Mouse (Mus musculus): ENCODE results near the gene Sgsm2. TPM values are rescaled to one million over a fixed set of nuclear protein-coding genes. Genes with fewer than 3 reads are reported as not detected.

Gene Sgsm2
- 12.2 and 13.7 TPM in 2 replicates for polyA plus RNA-seq (2016; fragmentation: Nextera tagmentation; extraction: Ambion mirVana)

DNA sequence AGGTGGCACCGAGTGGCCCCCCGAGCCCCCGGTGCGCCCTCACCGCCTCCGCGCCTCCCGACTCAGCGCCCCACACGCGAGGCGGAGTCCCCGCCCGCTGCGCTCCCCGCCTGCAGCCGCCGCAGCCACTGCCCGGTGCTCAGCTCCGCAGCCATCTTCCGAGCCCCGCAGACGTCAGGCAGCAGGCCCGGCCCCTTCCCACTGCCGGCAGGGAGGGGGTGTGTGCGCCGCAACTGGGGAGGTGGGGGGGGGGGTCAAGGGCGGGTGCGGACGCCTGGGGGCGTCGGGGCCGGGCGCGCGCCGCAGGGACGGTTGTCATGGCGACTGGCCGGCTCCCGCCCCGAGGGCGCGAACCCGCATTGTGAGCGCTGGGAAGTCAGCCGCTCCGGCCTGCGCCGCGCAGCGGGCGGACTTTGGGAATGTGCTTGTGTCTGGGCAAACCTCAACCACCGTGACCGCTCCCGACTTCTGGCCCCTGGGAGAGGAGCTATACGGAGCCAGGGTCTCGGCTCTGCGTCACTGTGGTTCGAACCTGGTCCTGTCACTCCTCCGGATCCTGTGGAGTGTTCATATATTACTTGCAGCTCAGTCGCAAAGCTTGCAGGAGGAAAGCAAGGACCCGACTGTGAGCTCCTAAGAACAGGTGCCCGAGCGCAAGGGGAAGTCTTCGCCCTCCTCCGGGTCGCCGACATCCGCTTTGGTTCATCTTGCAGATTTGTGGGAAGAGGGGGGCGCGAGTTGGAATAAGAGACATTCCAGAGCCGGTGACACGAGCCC is at the start of gene Sgsm2:
Gene Sgsm2, minus strand, starts transcription at position 160 of the 777 bp plus-strand sequence.
- peaks cover 23% of the 10 kb centered on the region for H3K4me1 ChIP-seq
- H3K4me3 ChIP-seq (replicated peaks), result peak within 1 kb of the TSS; percentile 66
- H3K27ac ChIP-seq, result peak within 1 kb of the TSS; percentile 87
- H3K36me3 ChIP-seq (replicated peaks), result peaks cover 28% of the 10 kb centered on the region
- no peaks in the 10 kb centered on the region for H3K27me3 ChIP-seq
- peak within 1 kb of the TSS; percentile 70 for H3K4me2 ChIP-seq
- H3K9me3 ChIP-seq, result no peaks in the 10 kb centered on the region
- ATAC-seq (ENCODE audit: low FRiP score), result peak; percentile 83
- 0% methylated on average over 42 of the region's 74 CpGs for WGBS
- H3K9ac ChIP-seq, result peak within 1 kb of the TSS; percentile 62

- ATAC-seq (ENCODE audit: low FRiP score), result no peak
- Histone ChIP-seq H3K4me2 (no peak overlapping the region), H3K36me3 (replicated peaks) (peaks cover 42% of the 10 kb centered on the region), H3K4me3 (replicated peaks) (no peak overlapping the region), H3K27ac (no peak overlapping the region), H3K9me3 (no peaks in the 10 kb centered on the region), H3K9ac (no peak overlapping the region), H3K27me3 (no peaks in the 10 kb centered on the region), H3K4me1 (no peaks in the 10 kb centered on the region)
- 89% methylated on average over 3 of the region's 3 CpGs for WGBS
Observed at GRCm38 (mm10) chr11:74946348-74946747, 49.5 kb upstream of the Sgsm2 start.

DNA sequence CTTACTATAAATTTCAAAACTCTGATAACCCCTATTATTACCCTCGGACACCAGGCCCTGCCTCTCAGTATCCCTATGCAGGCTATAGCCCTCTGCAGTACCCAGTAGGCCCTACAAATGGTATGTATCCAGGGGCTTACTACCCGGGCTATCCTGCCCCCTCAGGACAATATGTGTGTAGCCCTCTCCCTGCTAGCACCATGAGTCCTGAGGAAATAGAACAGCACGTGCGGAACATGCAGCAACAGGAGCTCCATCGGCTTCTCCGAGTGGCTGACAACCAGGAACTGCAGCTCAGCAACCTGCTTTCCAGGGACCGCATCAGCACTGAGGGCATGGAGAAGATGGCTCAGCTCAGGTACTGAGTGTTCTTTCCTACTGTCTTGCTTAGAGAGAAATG is 33.5 kb upstream of the Sgsm2 start:
- Histone ChIP-seq H3K36me3 (replicated peaks) (peaks cover 55% of the 10 kb centered on the region), H3K4me1 (peaks cover 13% of the 10 kb centered on the region), H3K9ac (no peak overlapping the region), H3K27ac (no peak overlapping the region), H3K27me3 (no peaks in the 10 kb centered on the region), H3K4me3 (replicated peaks) (no peak overlapping the region), H3K9me3 (no peaks in the 10 kb centered on the region), H3K4me2 (no peak overlapping the region)
- no peak for ATAC-seq (ENCODE audit: low FRiP score)
- 93% methylated on average over 7 of the region's 7 CpGs for WGBS

DNA sequence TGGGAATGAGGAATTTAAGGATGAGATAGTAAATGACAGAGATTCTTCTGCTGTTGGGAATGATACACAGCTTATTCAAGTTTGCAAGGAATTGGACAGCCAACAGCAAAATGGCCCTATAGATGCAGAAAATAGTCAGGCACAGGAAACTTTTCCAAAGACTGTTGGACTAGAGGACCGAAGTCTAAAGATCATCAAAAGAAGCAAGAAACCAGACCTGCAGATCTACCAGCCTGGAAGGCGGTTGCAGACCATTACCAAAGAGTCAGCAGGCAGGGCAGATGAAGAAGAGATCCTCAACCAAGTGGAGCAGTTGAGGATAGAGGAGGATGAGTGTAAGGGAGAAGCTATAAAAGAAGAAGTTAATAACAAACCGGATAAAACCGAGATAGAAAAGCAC is 32.3 kb upstream of the Sgsm2 start:
- no peak for ATAC-seq (ENCODE audit: low FRiP score)
- H3K4me1 ChIP-seq, result peaks cover 18% of the 10 kb centered on the region
- H3K36me3 ChIP-seq (replicated peaks), result peaks cover 42% of the 10 kb centered on the region
- no peaks in the 10 kb centered on the region for H3K27me3 ChIP-seq
- no peak overlapping the region for H3K4me2 ChIP-seq
- H3K9ac ChIP-seq, result no peak overlapping the region
- H3K27ac ChIP-seq, result no peak overlapping the region
- no peaks in the 10 kb centered on the region for H3K9me3 ChIP-seq
- H3K4me3 ChIP-seq (replicated peaks), result no peak overlapping the region
- 96% methylated on average over 4 of the region's 4 CpGs for WGBS

DNA sequence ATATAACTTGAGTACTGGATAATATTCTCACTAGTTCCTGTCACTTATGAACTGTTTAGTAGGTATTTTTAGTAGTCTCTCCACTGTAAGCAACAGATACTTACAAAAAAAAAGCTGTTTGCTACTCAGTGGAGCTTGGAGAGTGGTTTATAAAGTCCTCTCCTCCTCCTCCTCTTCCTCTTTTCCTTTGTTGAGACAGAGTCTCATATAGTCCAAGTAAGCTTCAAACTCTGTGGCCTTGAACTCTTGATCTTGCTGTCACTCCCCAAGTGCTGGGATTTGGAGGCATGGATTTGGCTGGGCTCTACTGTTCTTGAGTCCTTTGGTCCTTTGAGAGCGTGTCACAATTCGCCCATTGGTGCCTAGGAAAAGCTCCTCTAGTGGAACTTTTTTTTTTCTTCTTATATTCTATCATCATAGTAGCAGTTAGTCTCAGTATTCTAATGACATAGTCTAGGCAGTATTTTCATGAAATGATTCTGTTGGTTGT is 30.4 kb upstream of the Sgsm2 start:
- H3K9ac ChIP-seq, result no peak overlapping the region
- 96% methylated on average over 2 of the region's 2 CpGs for WGBS
- no peak for ATAC-seq (ENCODE audit: low FRiP score)
- no peaks in the 10 kb centered on the region for H3K27me3 ChIP-seq
- H3K4me3 ChIP-seq (replicated peaks), result no peak overlapping the region
- peaks cover 18% of the 10 kb centered on the region for H3K4me1 ChIP-seq
- no peaks in the 10 kb centered on the region for H3K9me3 ChIP-seq
- peaks cover 25% of the 10 kb centered on the region for H3K36me3 ChIP-seq (replicated peaks)
- no peak overlapping the region for H3K27ac ChIP-seq
- H3K4me2 ChIP-seq, result peak overlapping the region; percentile 71

DNA sequence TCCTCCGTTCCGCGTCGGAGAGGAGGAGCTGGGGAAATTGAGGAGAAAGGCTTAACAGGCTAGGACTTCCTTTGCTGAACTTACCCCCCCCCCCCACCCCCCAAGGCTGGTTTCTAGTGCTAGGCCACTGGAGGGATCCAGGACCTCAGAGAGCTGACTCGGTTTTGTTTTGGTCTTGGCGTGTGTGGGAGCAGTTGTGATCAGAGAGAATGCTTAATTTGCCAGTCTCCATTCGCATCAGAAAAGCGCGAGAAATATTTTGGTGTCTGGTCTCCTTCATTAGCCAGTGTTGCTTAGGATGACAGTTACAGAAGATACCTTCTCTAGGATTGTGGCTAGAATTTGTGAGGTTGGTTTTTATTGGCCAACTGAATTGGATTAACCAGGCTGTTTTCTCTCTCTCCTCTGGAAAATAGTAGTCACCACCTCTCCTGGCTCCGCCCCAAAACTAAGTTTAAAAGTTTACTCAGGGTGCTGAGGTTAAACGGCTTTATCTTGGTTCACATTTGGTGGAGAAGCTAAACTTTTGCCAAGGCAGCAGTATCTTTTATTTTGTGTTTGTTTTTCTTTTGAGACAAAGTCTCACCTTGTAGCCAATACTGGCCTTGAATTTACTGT is 29.6 kb upstream of the Sgsm2 start:
- WGBS, result 9% methylated on average over 11 of the region's 11 CpGs
- Histone ChIP-seq H3K27me3 (no peaks in the 10 kb centered on the region), H3K9ac (peak overlapping the region; percentile 94), H3K4me2 (peak overlapping the region; percentile 71), H3K4me3 (replicated peaks) (peak overlapping the region; percentile 88), H3K36me3 (replicated peaks) (peaks cover 20% of the 10 kb centered on the region), H3K27ac (peak overlapping the region; percentile 98), H3K4me1 (peaks cover 18% of the 10 kb centered on the region), H3K9me3 (no peaks in the 10 kb centered on the region)
- ATAC-seq (ENCODE audit: low FRiP score), result no peak

DNA sequence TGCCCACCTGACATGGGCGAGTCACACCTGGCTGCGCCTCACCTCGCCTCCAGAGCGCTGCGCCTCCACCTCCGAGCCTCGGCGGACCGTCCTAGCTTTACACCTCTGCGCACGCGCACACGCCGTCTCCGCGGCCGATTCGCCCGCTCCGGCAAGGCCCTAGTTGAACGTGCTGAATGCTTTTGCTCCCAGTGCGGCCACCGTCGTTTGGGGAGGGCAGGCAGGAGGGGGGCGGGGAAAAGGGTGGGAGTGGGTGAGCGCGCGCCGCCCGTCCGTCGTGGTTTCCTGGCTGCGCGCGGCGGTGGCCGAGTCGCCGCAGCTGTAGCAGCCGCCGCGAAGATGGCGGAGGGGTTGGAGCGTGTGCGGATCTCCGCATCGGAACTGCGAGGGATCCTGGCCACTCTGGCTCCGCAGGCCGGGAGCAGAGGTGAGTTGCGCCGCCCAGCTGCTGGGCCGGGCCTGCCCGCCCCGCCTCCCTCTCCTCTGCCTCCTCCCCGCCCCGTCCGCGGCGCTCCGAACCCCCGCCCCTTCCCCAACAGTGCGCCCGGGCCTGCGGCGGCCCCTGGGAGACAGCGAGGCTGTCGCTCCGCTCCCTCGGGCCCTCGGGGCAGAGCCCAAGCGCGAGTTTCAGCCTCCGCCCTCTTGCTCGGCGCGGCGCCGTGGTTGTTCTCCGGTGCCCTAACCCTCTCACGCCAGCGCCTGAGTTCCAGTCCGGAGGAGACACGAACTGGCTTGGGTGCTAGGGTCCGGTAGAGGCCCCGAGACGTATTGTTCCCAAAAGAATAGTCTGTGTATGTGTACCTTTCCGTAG is 28.9 kb upstream of the Sgsm2 start, which contains the start of the genes Smg6 and Srr:
Gene Smg6, plus strand, starts transcription at position 247 of the 811 bp plus-strand sequence.
Gene Srr, minus strand, starts transcription at position 372 of the 811 bp plus-strand sequence.
- no peaks in the 10 kb centered on the region for H3K9me3 ChIP-seq
- H3K4me1 ChIP-seq, result peaks cover 18% of the 10 kb centered on the region
- peak within 1 kb of the TSS; percentile 94 for H3K9ac ChIP-seq
- H3K27ac ChIP-seq, result peak within 1 kb of the TSS; percentile 98
- H3K4me2 ChIP-seq, result peak within 1 kb of the TSS; percentile 71
- peak; percentile 96 for ATAC-seq (ENCODE audit: low FRiP score)
- WGBS, result under 1% methylated on average over 69 of the region's 88 CpGs
- peaks cover 14% of the 10 kb centered on the region for H3K36me3 ChIP-seq (replicated peaks)
- no peaks in the 10 kb centered on the region for H3K27me3 ChIP-seq
- peak within 1 kb of the TSS; percentile 88 for H3K4me3 ChIP-seq (replicated peaks)

GRCm38 (mm10) chr11:74924149-74924548 is 27.3 kb upstream of the Sgsm2 start:
- Histone ChIP-seq H3K9me3 (no peaks in the 10 kb centered on the region), H3K4me2 (no peak overlapping the region), H3K27ac (no peak overlapping the region), H3K4me3 (replicated peaks) (no peak overlapping the region), H3K36me3 (replicated peaks) (peaks cover 3% of the 10 kb centered on the region), H3K4me1 (peaks cover 18% of the 10 kb centered on the region), H3K27me3 (no peaks in the 10 kb centered on the region), H3K9ac (no peak overlapping the region)
- ATAC-seq (ENCODE audit: low FRiP score), result no peak
- 67% methylated on average over 4 of the region's 4 CpGs for WGBS

- Histone ChIP-seq H3K4me2 (no peak overlapping the region), H3K4me1 (no peaks in the 10 kb centered on the region), H3K9ac (no peak overlapping the region), H3K9me3 (no peaks in the 10 kb centered on the region), H3K4me3 (replicated peaks) (no peak overlapping the region), H3K27me3 (no peaks in the 10 kb centered on the region), H3K27ac (no peak overlapping the region), H3K36me3 (replicated peaks) (peaks cover 13% of the 10 kb centered on the region)
- no peak for ATAC-seq (ENCODE audit: low FRiP score)
- 81% methylated on average over 6 of the region's 6 CpGs for WGBS
Observed at GRCm38 (mm10) chr11:74919249-74919648, 22.4 kb upstream of the Sgsm2 start.

GRCm38 (mm10) chr11:74912492-74912891 is 15.6 kb upstream of the Sgsm2 start:
- no peak overlapping the region for H3K4me3 ChIP-seq (replicated peaks)
- H3K27me3 ChIP-seq, result no peaks in the 10 kb centered on the region
- no peak overlapping the region for H3K27ac ChIP-seq
- no peaks in the 10 kb centered on the region for H3K4me1 ChIP-seq
- no peak overlapping the region for H3K9ac ChIP-seq
- WGBS, result 88% methylated on average over 3 of the region's 3 CpGs
- peaks cover 26% of the 10 kb centered on the region for H3K36me3 ChIP-seq (replicated peaks)
- ATAC-seq (ENCODE audit: low FRiP score), result no peak
- no peaks in the 10 kb centered on the region for H3K9me3 ChIP-seq
- H3K4me2 ChIP-seq, result no peak overlapping the region

GRCm38 (mm10) chr11:74909978-74910377 is 13.1 kb upstream of the Sgsm2 start:
- H3K9me3 ChIP-seq, result no peaks in the 10 kb centered on the region
- 94% methylated on average over 4 of the region's 4 CpGs for WGBS
- ATAC-seq (ENCODE audit: low FRiP score), result no peak
- no peak overlapping the region for H3K4me3 ChIP-seq (replicated peaks)
- H3K36me3 ChIP-seq (replicated peaks), result peaks cover 51% of the 10 kb centered on the region
- H3K4me2 ChIP-seq, result no peak overlapping the region
- no peak overlapping the region for H3K27ac ChIP-seq
- no peaks in the 10 kb centered on the region for H3K27me3 ChIP-seq
- H3K4me1 ChIP-seq, result no peaks in the 10 kb centered on the region
- no peak overlapping the region for H3K9ac ChIP-seq

Data from forebrain, embryonic 12.5 days (tissue).